Mouse (Mus musculus): ENCODE results near the gene Zfp335. TPM values are rescaled to one million over a fixed set of nuclear protein-coding genes. Genes with fewer than 3 reads are reported as not detected.

Gene Zfp335
- total RNA-seq, 2 experiments from 2014 or later, result 24.0 to 24.1 TPM

Other genes starting within 250 kb of the Zfp335 start
- gene Wfdc11, start 237.7 kb downstream of the Zfp335 start, total RNA-seq (2021), result not detected
- not detected for gene Wfdc13, start 226.7 kb downstream of the Zfp335 start, total RNA-seq (2021)
- not detected for gene Spint4, start 213.3 kb downstream of the Zfp335 start, total RNA-seq (2021)
- not detected for gene Spint5, start 196.5 kb downstream of the Zfp335 start, total RNA-seq (2021)
- 1 to 10 TPM in 1 of 2 experiments, under 1 TPM in 1; 0.87 to 1.4 TPM for gene Wfdc3, start 165.8 kb downstream of the Zfp335 start, total RNA-seq (2021)
- gene Dnttip1, start 165.8 kb downstream of the Zfp335 start, total RNA-seq (2021), result 10 to 100 TPM; 41.9 to 46.0 TPM
- gene Ube2c, start 141.9 kb downstream of the Zfp335 start, total RNA-seq (2021), result 1 to 10 TPM; 6.9 to 8.3 TPM
- gene Tnnc2, start 131.8 kb downstream of the Zfp335 start, total RNA-seq (2021), result not detected
- gene Snx21, start 125.9 kb downstream of the Zfp335 start, total RNA-seq (2021), result 10 to 100 TPM; 41.3 to 43.6 TPM
- gene Acot8, start 106.9 kb downstream of the Zfp335 start, total RNA-seq (2021), result 10 to 100 TPM; 24.1 to 28.6 TPM
- 1 to 10 TPM; 8.9 to 9.4 TPM for gene Zswim3, start 106.7 kb downstream of the Zfp335 start, total RNA-seq (2021)
- gene Zswim1, start 89.1 kb downstream of the Zfp335 start, total RNA-seq (2021), result 10 to 100 TPM; 18.5 to 18.7 TPM
- 1 to 10 TPM in 1 of 2 experiments, not detected in 1; 1.6 TPM for gene Spata25, start 83.2 kb downstream of the Zfp335 start, total RNA-seq (2021)
- 10 to 100 TPM; 70.8 to 76.9 TPM for gene Ctsa, start 78.9 kb downstream of the Zfp335 start, total RNA-seq (2021)
- 1 to 10 TPM; 3.5 to 4.7 TPM for gene Neurl2, start 78.3 kb downstream of the Zfp335 start, total RNA-seq (2021)
- gene Pltp, start 54.0 kb downstream of the Zfp335 start, total RNA-seq (2021), result 10 to 100 TPM; 72.9 to 79.2 TPM
- 10 to 100 TPM; 45.0 to 50.9 TPM for gene Pcif1, start 32.5 kb downstream of the Zfp335 start, total RNA-seq (2021)
- 1 to 10 TPM; 2.8 TPM for gene Mmp9, start 29.0 kb upstream of the Zfp335 start, total RNA-seq (2021)
- gene Slc12a5, start 49.0 kb upstream of the Zfp335 start, total RNA-seq (2021), result 100 to 1,000 TPM; 252 to 272 TPM
- gene Ncoa5, start 123.1 kb upstream of the Zfp335 start, total RNA-seq (2021), result 10 to 100 TPM; 55.8 to 57.6 TPM
- 1 to 10 TPM; 1.5 to 3.8 TPM for gene Cd40, start 143.9 kb upstream of the Zfp335 start, total RNA-seq (2021)
- gene 1700025C18Rik, start 179.0 kb upstream of the Zfp335 start, total RNA-seq (2021), result not detected

All from layer of hippocampus, postnatal 10 days (tissue).